Mouse (Mus musculus) forebrain, embryonic 13.5 days (tissue): Measurements from ENCODE around the gene Wipf2. TPM values are rescaled to one million over a fixed set of nuclear protein-coding genes. Genes with fewer than 3 reads are reported as not detected.
"Not testable (repeated sequence)": the region's sequence is repeated elsewhere in the genome, so short reads cannot be mapped to it uniquely, and the experiment has no call there.

ENCODE experiments used
- ATAC-seq: fragments of 200-750 bp; cut with Nextera tagmentation; 2 replicates; pipeline ENCODE4 v1.8.0; 2017
- H3K27ac ChIP-seq: fragments of 300-500 bp; sonication (generic); 2 replicates; pipeline ENCODE4 v1.5.1; 2015; ENCODE audit warnings: inconsistent platforms, mild to moderate bottlenecking, moderate library complexity
- H3K27me3 ChIP-seq: fragments of 300-500 bp; sonication (generic); 2 replicates; pipeline ENCODE4 v1.6.1; 2015; ENCODE audit warnings: mild to moderate bottlenecking, inconsistent platforms
- H3K36me3 ChIP-seq: fragments of 300-500 bp; sonication (generic); 2 replicates; pipeline ENCODE4 v1.6.1; 2015; ENCODE audit warnings: mild to moderate bottlenecking, inconsistent platforms; ENCODE audit not compliant: poor library complexity, severe bottlenecking
- H3K4me1 ChIP-seq: fragments of 300-500 bp; sonication (generic); 2 replicates; pipeline ENCODE4 v1.6.1; 2015; ENCODE audit warnings: inconsistent platforms
- H3K4me2 ChIP-seq: fragments of 300-500 bp; sonication (generic); 2 replicates; pipeline ENCODE4 v1.6.1; 2015; ENCODE audit warnings: inconsistent platforms, mild to moderate bottlenecking, moderate library complexity
- H3K4me3 ChIP-seq: fragments of 300-500 bp; sonication (generic); 2 replicates; pipeline ENCODE4 v1.5.1; 2015; ENCODE audit warnings: mild to moderate bottlenecking, inconsistent platforms
- H3K9ac ChIP-seq: fragments of 300-500 bp; sonication (generic); 2 replicates; pipeline ENCODE4 v1.6.1; 2015; ENCODE audit warnings: mild to moderate bottlenecking, inconsistent platforms
- H3K9me3 ChIP-seq: fragments of 300-500 bp; sonication (generic); replicated peaks from 2 replicates; pipeline ENCODE4 v1.6.1; 2016; ENCODE audit warnings: inconsistent platforms
- WGBS: fragments of 180-500 bp; shearing (Covaris S2); methylation state at CpG from one replicate; pipeline ENCODE4 v1.1.7; 2015; 5-methylcytosine and 5-hydroxymethylcytosine counted together
- polyA plus RNA-seq: library from polyadenylated mRNA; unstranded; fragments of >200 nt; fragmentation: Nextera tagmentation; extraction: Ambion mirVana; gene quantifications from 2 replicates; pipeline ENCODE4 v1.2.1, GENCODE M21; 2015

Gene Wipf2
- polyA plus RNA-seq, 1 experiment from 2014 or later, result 5.0 TPM

DNA sequence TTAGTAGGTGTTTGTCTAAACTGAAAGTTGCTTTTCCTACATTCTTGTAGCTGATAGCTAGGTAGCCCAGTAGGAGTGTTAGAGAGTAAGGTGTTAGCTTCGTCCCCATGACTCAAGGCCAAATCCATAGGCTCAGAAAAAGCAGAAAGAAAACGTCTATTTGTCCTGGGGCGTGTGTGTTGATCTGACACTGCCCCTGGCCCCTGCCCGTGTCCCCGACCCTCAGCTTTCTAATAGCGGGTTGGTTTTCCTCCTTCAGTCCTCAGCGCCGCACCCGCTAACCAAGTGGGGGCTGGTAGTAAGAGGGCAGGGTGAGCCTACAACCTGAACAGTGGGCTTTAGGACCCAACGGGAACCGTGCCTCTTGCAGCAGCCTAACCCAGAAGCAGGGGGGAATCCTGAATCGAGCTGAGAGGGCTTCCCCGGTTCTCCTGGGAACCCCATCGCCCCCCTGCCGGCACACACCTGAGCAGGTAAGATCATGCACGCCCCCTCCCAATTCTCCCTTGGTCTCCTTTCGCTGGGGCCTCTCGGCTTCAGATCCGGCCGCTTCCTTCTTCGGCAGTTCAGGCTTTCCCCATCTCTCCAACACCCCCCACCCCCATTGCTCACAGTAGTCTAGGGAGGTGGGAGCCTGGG lies 64.1 kb downstream of the Wipf2 start, which contains the start of gene Rara:
Gene Rara, plus strand, starts transcription at position 381 of the 639 bp plus-strand sequence.
- Histone ChIP-seq H3K27ac (no peak within 1 kb of the TSS), H3K9ac (peak within 1 kb of the TSS; percentile 71), H3K27me3 (no peaks in the 10 kb centered on the region), H3K4me2 (peak within 1 kb of the TSS; percentile 74), H3K9me3 (no peaks in the 10 kb centered on the region), H3K4me3 (peak within 1 kb of the TSS; percentile 50), H3K4me1 (peaks cover 94% of the 10 kb centered on the region), H3K36me3 (no peaks in the 10 kb centered on the region)
- WGBS, result 10% methylated on average over 21 of the region's 21 CpGs
- ATAC-seq, result no peak

- ATAC-seq, result no peak
- Histone ChIP-seq H3K27me3 (no peaks in the 10 kb centered on the region; the same call in 1 of the 2 replicates), H3K4me2 (peak overlapping the region; percentile 74), H3K9ac (peak overlapping the region; percentile 71), H3K36me3 (no peaks in the 10 kb centered on the region), H3K9me3 (no peaks in the 10 kb centered on the region), H3K27ac (no peak overlapping the region), H3K4me3 (peak overlapping the region; percentile 50), H3K4me1 (peaks cover 94% of the 10 kb centered on the region)
- 7% methylated on average over 12 of the region's 12 CpGs for WGBS
These were observed 64.9 kb downstream of the Wipf2 start for GRCm38 (mm10) chr11:98928186-98928893.

DNA sequence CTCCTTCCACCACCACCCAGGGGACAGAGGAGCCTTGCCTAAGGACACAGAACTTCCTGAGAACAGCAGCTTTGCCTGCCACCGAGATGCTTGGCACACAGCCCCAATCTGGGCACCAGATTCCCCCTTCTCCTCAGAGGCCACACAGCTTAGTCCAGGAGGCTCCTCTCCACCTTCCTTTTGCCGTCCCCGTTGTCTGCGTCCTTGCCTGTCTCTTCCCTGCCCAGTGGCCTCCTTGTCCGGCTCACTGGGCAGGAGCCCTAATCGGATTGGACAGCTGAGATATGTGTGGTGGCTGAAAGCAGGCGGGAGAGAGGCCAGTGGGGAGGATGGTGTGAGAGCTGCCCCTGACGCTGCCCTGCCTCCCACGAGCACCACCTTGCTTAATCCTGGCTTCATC lies 66.1 kb downstream of the Wipf2 start:
- Histone ChIP-seq H3K9ac (peak overlapping the region; percentile 54), H3K4me1 (peaks cover 86% of the 10 kb centered on the region), H3K36me3 (no peaks in the 10 kb centered on the region), H3K27ac (peak overlapping the region; percentile 14; the same call in 1 of the 2 replicates), H3K4me3 (no peak overlapping the region), H3K27me3 (peaks cover 1% of the 10 kb centered on the region), H3K9me3 (no peaks in the 10 kb centered on the region), H3K4me2 (peak overlapping the region; percentile 74)
- 3% methylated on average over 9 of the region's 9 CpGs for WGBS
- ATAC-seq, result no peak

GRCm38 (mm10) chr11:98930127-98930601 lies 66.7 kb downstream of the Wipf2 start:
- Histone ChIP-seq H3K36me3 (no peaks in the 10 kb centered on the region), H3K4me1 (peaks cover 79% of the 10 kb centered on the region), H3K27ac (0 out of 2 replicates have a peak overlapping the region, but pooled peaks have one; percentile 7), H3K4me2 (peak overlapping the region; percentile 74), H3K9ac (no peak overlapping the region), H3K27me3 (peaks cover 6% of the 10 kb centered on the region), H3K9me3 (no peaks in the 10 kb centered on the region), H3K4me3 (no peak overlapping the region)
- WGBS, result 48% methylated on average over 7 of the region's 7 CpGs
- ATAC-seq, result no peak

- Histone ChIP-seq H3K9ac (peak overlapping the region; percentile 41), H3K4me1 (peaks cover 73% of the 10 kb centered on the region), H3K36me3 (no peaks in the 10 kb centered on the region), H3K27ac (peak overlapping the region; percentile 64), H3K27me3 (peaks cover 12% of the 10 kb centered on the region), H3K4me2 (no peak overlapping the region), H3K4me3 (no peak overlapping the region), H3K9me3 (no peaks in the 10 kb centered on the region)
- no peak for ATAC-seq
- 47% methylated on average over 10 of the region's 10 CpGs for WGBS
These were observed 67.5 kb downstream of the Wipf2 start for GRCm38 (mm10) chr11:98930773-98931512.

DNA sequence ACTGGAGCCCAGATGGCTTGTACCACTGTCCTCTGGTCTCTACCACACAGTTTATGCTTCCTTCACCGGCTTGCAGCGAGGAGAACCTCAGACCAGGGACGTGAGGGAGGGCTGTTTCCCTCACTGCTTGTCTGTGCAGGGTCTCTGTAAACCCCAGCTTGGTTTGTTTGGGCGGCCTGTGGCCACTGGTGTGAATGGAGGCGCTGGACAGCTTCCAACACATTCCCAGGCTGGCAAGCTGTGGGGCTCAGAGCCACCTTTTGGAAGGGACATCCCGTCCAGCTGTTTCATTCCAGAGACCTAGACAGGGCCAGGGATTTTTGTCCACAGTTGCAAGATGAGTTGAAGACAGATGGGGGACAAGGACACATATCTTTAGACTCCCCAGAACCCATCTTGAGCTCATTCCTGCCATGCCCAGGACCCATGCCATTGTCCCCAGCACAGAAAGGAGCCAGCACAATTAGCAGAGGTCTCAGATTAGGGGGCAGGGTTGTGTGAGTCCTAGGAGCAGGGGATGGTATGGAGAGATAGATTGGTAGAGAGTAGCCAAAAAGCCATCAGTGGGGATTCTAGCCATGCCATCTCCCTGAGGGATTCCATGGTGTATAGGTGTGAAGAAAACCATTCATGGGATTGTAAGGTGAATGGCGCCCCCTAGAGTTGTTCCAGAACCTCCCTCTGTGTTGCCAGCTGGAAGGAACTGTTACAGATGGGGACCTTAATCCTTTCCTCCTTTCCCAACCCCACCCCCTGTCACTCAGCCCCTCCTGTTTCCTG lies 68.3 kb downstream of the Wipf2 start:
- peak overlapping the region; percentile 41 for H3K9ac ChIP-seq
- H3K4me3 ChIP-seq, result no peak overlapping the region
- H3K36me3 ChIP-seq, result no peaks in the 10 kb centered on the region
- WGBS, result 26% methylated on average over 7 of the region's 7 CpGs
- H3K4me2 ChIP-seq, result 0 out of 2 replicates have a peak overlapping the region, but pooled peaks have one; percentile 1
- peaks cover 73% of the 10 kb centered on the region for H3K4me1 ChIP-seq
- no peak for ATAC-seq
- no peaks in the 10 kb centered on the region for H3K9me3 ChIP-seq
- H3K27me3 ChIP-seq, result peaks cover 19% of the 10 kb centered on the region
- H3K27ac ChIP-seq, result peak overlapping the region; percentile 64

DNA sequence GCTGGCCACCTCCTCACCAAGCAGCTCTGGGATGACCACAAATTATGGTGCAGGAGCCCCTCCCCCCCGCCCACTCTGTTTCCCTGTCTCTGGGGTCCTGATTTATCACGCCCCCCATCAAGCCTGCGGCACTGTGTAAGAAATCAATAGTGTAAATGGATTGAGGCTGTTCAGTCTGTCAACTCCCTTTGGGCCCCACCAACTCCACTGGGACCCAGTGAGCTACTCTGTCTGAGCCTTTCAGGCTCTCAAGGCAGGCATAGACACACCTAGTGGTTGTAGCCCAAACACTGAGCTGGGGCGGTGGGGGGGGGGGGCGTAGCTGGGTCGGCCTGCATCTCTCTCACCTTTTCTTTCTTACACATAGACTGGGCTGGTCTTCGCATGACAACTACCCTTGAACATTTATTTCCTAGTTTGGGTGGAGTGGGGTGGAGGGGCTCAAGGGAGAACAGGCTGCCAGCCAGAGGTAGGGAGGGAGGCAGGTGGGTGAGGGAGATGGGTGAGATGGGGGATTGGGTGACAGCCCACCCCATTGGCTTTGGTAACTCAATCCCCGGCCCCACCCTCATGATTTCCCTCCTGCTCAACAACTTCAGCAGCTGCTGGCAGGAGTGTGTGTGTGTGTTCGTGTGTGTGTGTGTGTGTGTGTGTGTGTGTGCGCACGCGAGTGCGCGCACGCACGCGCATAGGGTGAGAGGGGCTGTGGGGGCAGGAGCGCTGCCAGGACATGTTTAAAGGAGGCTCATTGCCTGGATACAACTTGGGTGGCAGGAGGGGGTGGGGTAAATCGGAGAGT lies 69.1 kb downstream of the Wipf2 start:
- H3K4me1 ChIP-seq, result peaks cover 74% of the 10 kb centered on the region
- no peaks in the 10 kb centered on the region for H3K9me3 ChIP-seq
- H3K36me3 ChIP-seq, result no peaks in the 10 kb centered on the region
- no peak overlapping the region for H3K9ac ChIP-seq
- H3K4me3 ChIP-seq, result no peak overlapping the region
- 0 out of 2 replicates have a peak overlapping the region, but pooled peaks have one; percentile 3 for H3K4me2 ChIP-seq
- H3K27ac ChIP-seq, result no peak overlapping the region
- WGBS, result 43% methylated on average over 19 of the region's 19 CpGs
- no peak for ATAC-seq
- peaks cover 19% of the 10 kb centered on the region for H3K27me3 ChIP-seq

DNA sequence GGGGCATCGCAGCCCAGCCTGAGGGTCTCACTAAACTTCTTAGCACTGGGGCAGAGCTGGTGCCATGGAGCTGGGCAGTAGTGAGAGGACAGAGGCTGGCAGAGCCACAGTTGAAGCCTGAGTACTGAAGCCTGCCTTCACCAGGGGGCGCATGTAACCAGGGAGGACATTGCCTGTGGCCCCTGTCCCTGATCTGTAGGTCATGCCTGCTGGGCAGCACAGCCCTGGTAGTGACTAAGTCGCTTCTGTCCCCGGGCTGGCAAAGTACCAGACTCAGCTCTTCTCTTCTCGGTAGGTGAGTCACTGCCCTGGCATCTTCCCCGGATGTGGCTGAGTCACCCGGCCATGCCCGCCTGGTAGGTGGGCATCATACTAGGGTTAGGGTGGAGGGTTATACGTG lies 69.7 kb downstream of the Wipf2 start:
- Histone ChIP-seq H3K9me3 (no peaks in the 10 kb centered on the region), H3K27ac (no peak overlapping the region), H3K4me1 (peaks cover 74% of the 10 kb centered on the region), H3K27me3 (peaks cover 19% of the 10 kb centered on the region), H3K4me2 (0 out of 2 replicates have a peak overlapping the region, but pooled peaks have one; percentile 1), H3K36me3 (no peaks in the 10 kb centered on the region), H3K4me3 (no peak overlapping the region), H3K9ac (no peak overlapping the region)
- ATAC-seq, result no peak
- WGBS, result 50% methylated on average over 9 of the region's 9 CpGs

GRCm38 (mm10) chr11:98933847-98934246 lies 70.4 kb downstream of the Wipf2 start:
- ATAC-seq, H3K9me3 ChIP-seq: not testable (repeated sequence)

DNA sequence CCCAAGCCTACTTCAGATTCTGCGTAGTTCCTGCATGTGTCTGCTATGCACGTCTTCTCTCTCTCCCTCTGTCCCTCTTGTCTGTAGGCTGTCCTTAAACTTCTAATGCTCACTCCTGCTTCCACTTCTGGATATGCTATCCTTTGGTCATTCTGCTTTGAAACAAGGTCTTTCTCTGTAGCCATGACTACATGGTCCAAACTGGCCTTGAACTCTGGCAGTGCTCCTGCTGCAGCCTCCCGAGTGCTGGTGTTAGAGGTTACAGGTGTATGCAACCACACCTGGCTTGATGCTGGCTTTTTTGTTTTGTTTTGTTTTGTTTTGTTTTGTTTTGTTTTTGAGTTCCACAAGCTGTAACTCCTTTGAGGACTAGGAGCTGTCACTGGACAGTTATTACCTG lies 70.9 kb downstream of the Wipf2 start:
- peaks cover 74% of the 10 kb centered on the region for H3K4me1 ChIP-seq
- no peak overlapping the region for H3K4me2 ChIP-seq
- no peaks in the 10 kb centered on the region for H3K9me3 ChIP-seq
- peaks cover 19% of the 10 kb centered on the region for H3K27me3 ChIP-seq
- ATAC-seq, result no peak
- no peak overlapping the region for H3K9ac ChIP-seq
- H3K27ac ChIP-seq, result no peak overlapping the region
- no peak overlapping the region for H3K4me3 ChIP-seq
- 85% methylated on average over 3 of the region's 3 CpGs for WGBS
- H3K36me3 ChIP-seq, result no peaks in the 10 kb centered on the region

More at GRCm38 (mm10) chr11:98933847-98934246, 70.4 kb downstream of the Wipf2 start:
- not testable (repeated sequence) for H3K27ac ChIP-seq, H3K9ac ChIP-seq, H3K36me3 ChIP-seq, H3K4me2 ChIP-seq, H3K4me3 ChIP-seq
- Histone ChIP-seq H3K4me1 (peaks cover 74% of the 10 kb centered on the region), H3K27me3 (peaks cover 19% of the 10 kb centered on the region)
- WGBS, result 81% methylated on average over 2 of the region's 2 CpGs

DNA sequence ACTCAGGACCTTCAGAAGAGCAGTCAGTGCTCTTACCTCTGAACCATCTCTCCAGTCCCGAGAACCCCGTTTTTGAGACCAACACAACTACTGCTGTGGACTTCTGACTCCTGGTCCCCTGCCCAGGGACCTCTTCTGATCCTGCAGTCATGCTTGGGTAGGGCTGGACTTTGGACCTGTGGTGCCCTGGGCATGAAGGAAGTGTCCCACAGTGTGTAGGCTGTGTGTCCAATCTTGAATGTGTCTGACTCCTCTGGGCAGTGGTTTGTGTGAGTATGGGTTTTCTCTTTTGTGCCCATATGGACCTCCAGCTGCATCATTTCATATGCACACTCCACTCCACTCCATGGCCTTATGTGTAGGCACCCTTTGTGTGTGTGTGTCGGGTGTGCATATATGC lies 71.7 kb downstream of the Wipf2 start:
- WGBS, result 95% methylated on average over 3 of the region's 3 CpGs
- H3K9ac ChIP-seq, result no peak overlapping the region
- H3K9me3 ChIP-seq, result no peaks in the 10 kb centered on the region
- H3K27ac ChIP-seq, result no peak overlapping the region
- ATAC-seq, result no peak
- H3K27me3 ChIP-seq, result peaks cover 19% of the 10 kb centered on the region
- H3K4me2 ChIP-seq, result no peak overlapping the region
- H3K4me3 ChIP-seq, result no peak overlapping the region
- no peaks in the 10 kb centered on the region for H3K36me3 ChIP-seq
- peaks cover 74% of the 10 kb centered on the region for H3K4me1 ChIP-seq
